Mouse (Mus musculus) left cerebral cortex, adult 2 months (tissue): Measurements from ENCODE around the gene Lmbr1. TPM values are rescaled to one million over a fixed set of nuclear protein-coding genes. Genes with fewer than 3 reads are reported as not detected.

Experiments used
- DNase-seq, 2 experiments: peaks; one replicate each; pipeline ENCODE4 v3.0.0; 2021 to 2022; ENCODE audit warnings: low spot score in 2 of 2, mixed read lengths in 1 of 2; ENCODE audit errors: extremely low spot score in 1 of 2
- H3K27ac ChIP-seq: fragments of 200-600 bp; 2 replicates; pipeline ENCODE4 v1.8.1; 2022
- H3K4me3 ChIP-seq: fragments of 200-600 bp; 2 replicates; pipeline ENCODE4 v1.8.1; 2022
- CTCF ChIP-seq: fragments of 200-600 bp; IDR thresholded peaks from 2 replicates; pipeline ENCODE4 v1.8.1; 2022; ENCODE audit warnings: antibody characterized with exemption, mild to moderate bottlenecking, moderate library complexity
- intact Hi-C: fragments of 180-260 bp; cut with DNase I; formaldehyde crosslinking; loops from one replicate; pipeline ENCODE4 v1.15.1; 2025
- total RNA-seq, 2 experiments: library from RNA; stranded (reverse); gene quantifications; 2 replicates each; pipeline ENCODE4 v1.2.3; 2021

Lmbr1 gene
- total RNA-seq, 2 experiments from 2014 or later, result 28.5 to 29.6 TPM

DNA sequence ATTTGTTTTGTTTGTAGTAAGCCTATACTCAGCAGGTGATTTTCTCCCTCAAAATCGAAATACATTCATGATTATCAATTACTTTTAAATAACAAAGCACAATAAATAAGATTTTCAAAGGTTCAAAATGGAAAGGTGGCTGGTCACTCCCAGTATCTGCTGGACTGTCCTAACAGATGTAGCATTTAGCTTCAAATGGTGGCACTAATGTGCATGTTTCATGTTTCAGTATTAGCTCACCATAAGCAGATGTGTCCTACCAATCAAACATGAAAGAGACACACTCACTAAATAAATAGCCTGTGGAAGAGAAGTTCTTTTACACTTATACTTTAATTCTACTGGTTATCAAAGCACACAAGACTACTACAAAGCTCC is 126.7 kb downstream of the Lmbr1 start:
- no peak for TF ChIP-seq CTCF
- intact Hi-C loops, result no loop called here
- DNase-seq, result no peak

GRCm38 (mm10) chr5:29250795-29251495 is 127.2 kb downstream of the Lmbr1 start:
- no peak overlapping the region for H3K4me3 ChIP-seq
- no peak overlapping the region for H3K27ac ChIP-seq
- intact Hi-C loops, result no loop called here
- no peak for TF ChIP-seq CTCF
- DNase-seq, result no peak

More for the DNA sequence above, 126.7 kb downstream of the Lmbr1 start:
- Histone ChIP-seq H3K27ac (no peak overlapping the region), H3K4me3 (no peak overlapping the region)

- no peak for TF ChIP-seq CTCF
- DNase-seq, result no peak
- Histone ChIP-seq H3K27ac (no peak overlapping the region), H3K4me3 (no peak overlapping the region)
- intact Hi-C loops, result no loop called here
Observed at GRCm38 (mm10) chr5:29244769-29245168, 133.4 kb downstream of the Lmbr1 start.

DNA sequence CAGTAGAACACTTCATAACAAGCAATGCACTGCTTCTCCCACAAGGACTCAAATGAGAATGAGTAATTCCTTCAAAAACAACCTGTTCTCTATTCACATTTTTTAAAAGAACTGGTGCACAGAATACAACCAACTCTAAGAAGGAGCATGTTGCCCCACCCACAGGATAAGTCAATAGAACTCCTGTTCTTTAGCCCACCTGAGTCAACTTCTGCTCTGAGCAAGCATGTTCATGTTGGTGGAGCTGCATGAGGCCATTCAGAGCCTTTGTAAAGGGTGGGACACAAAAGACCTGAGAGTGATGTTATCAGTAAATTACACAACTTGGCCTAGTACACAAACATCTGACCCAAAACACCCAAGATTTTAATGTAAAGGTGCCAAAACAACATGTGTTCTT is 139.8 kb downstream of the Lmbr1 start:
- no peak for TF ChIP-seq CTCF
- intact Hi-C loops, result no loop called here
- no peak overlapping the region for H3K4me3 ChIP-seq
- H3K27ac ChIP-seq, result no peak overlapping the region
- DNase-seq, result no peak

GRCm38 (mm10) chr5:29230481-29230880 is 147.7 kb downstream of the Lmbr1 start:
- no peak for DNase-seq
- no peak overlapping the region for H3K4me3 ChIP-seq
- no peak overlapping the region for H3K27ac ChIP-seq
- intact Hi-C loops, result no loop called here
- no peak for TF ChIP-seq CTCF

GRCm38 (mm10) chr5:29224089-29224488 is 154.1 kb downstream of the Lmbr1 start:
- Histone ChIP-seq H3K4me3 (no peak overlapping the region), H3K27ac (no peak overlapping the region)
- intact Hi-C loops, result no loop called here
- DNase-seq, result no peak
- TF ChIP-seq CTCF, result no peak

GRCm38 (mm10) chr5:29217997-29218396 is 160.2 kb downstream of the Lmbr1 start:
- intact Hi-C loops, result no loop called here
- no peak for DNase-seq

GRCm38 (mm10) chr5:29211980-29212555 is 166.1 kb downstream of the Lmbr1 start:
- no peak overlapping the region for H3K27ac ChIP-seq
- TF ChIP-seq CTCF, result no peak
- intact Hi-C loops, result no loop called here
- H3K4me3 ChIP-seq, result no peak overlapping the region
- DNase-seq, result no peak

More at GRCm38 (mm10) chr5:29217997-29218396, 160.2 kb downstream of the Lmbr1 start:
- TF ChIP-seq CTCF, result no peak
- no peak overlapping the region for H3K4me3 ChIP-seq
- H3K27ac ChIP-seq, result no peak overlapping the region

- Histone ChIP-seq H3K27ac (no peak overlapping the region), H3K4me3 (no peak overlapping the region)
- no peak for DNase-seq
- TF ChIP-seq CTCF, result no peak
- intact Hi-C loops, result no loop called here
Observed at GRCm38 (mm10) chr5:29205690-29206089, 172.5 kb downstream of the Lmbr1 start.

DNA sequence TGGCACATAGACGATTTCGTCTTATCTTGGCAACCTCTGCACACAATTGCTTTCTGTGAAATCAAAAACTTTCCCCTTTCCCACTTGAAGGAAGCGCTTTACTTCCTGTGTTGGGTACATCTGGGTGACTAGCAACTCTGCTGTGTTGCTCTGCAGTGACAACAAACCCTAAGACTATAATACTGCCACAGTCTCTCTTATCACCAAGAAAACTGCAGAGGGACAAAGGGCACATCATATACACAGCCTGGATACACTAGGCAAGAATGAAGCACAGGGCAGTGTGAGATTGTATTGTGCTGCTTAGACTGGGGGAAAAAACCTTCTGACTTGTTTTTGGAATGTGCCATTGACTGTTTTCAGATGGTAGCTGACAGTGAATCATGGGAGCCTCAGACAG is 178.3 kb downstream of the Lmbr1 start:
- Histone ChIP-seq H3K27ac (no peak overlapping the region), H3K4me3 (no peak overlapping the region)
- no peak for TF ChIP-seq CTCF
- intact Hi-C loops, result no loop called here
- no peak for DNase-seq

DNA sequence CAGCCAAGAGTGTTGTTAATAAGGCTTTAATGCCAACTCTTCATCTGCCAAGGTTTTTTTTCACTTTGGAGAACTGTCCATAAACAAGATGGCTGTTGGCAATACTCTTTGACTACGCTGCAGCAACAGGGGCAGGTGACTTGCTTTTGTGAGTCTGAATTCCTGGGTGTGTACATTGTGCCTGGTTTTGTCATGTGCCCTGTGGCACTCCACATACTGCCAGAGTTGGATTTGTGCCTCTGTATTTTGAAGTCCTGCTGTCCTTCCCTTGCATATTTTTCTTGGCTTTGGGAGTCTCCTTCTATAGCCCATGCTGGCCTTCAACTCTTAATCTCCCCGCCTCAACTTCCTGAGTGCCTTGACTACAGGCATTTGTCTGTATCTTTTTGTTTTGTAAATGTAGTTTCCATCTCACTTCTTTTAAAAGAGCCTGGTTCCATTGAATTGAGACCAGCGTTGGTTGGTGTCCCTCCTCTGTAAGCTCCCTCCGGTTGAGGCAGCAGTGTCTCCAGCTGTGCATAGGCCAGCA is 179.2 kb downstream of the Lmbr1 start:
- no peak overlapping the region for H3K4me3 ChIP-seq
- DNase-seq, result no peak
- intact Hi-C loops, result no loop called here
- no peak overlapping the region for H3K27ac ChIP-seq
- TF ChIP-seq CTCF, result no peak

GRCm38 (mm10) chr5:29197187-29197586 is 181.0 kb downstream of the Lmbr1 start:
- H3K27ac ChIP-seq, result no peak overlapping the region
- no peak for TF ChIP-seq CTCF
- no peak for DNase-seq
- H3K4me3 ChIP-seq, result no peak overlapping the region
- intact Hi-C loops, result loop anchor here (2.0 kb wide), 1 partner anchor 732 kb away; no protein-coding TSS in a partner anchor
